In the genomic region with DNA sequence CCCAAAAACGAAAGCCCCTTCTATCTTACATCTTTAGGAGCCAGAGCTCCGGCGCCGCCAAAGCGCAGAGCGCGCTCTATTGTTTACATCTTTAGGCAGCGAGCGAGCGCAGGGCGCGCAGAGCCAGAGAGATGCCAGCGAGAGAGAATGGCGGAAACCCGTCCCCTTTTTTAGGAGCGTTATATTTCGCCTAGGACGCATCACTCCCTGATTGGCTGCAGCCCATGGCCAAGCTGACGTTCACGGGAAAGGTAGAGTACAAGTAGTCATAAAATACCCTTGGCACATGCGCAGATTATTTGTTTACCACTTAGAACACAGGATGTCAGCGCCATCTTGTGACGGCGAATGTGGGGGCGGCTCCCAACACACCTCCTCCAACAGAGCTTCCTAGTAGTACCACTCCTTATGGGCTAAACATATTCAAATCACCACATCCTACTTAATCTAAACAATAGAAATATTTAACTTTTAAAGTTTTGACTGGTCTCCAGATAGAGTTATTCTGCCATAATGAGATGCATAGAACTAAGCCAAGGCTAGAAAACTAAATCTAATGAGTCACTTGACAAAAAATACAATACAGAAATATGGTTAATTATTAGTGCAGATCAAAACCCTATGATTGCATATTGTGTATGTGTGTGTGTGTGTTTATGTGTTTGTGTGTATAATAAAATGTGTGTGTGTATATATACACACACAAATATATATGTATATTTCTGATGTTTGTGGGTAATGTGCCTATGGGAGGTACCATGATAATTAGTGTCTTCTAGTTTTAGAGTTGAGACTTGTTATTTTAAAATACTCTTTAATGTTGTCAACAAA, we compare ENCODE assay signal across 8 mouse cellular contexts.
DNase-seq lines count a peak whose midpoint lies in the region; ATAC-seq and TF ChIP-seq lines count a peak whose summit lies in the region.
"Not testable (repeated sequence)": the region's sequence is repeated elsewhere in the genome, so short reads cannot be mapped to it uniquely, and the experiment has no call there.

No protein-coding gene starts in this region.

- H3K4me1 ChIP-seq in forebrain, embryonic 12.5 days; heart, postnatal 0 days (ENCODE audit: control insufficient read depth, insufficient read depth); intestine, postnatal 0 days (replicated peaks; ENCODE audit: control insufficient read depth, insufficient read depth, low read length); liver, adult 2 months (ENCODE audit: control insufficient read depth, insufficient read depth, low read length); midbrain, embryonic 13.5 days (replicated peaks); stomach, embryonic 14.5 days (ENCODE audit: control insufficient read depth, insufficient read depth, low read length): not testable (repeated sequence)

- TF ChIP-seq EP300 in heart, postnatal 0 days (IDR thresholded peaks at IDR 0.05; ENCODE audit: low read depth): not testable (repeated sequence)

- DNase-seq in CD4-positive helper T cell, adult 2 months (ENCODE audit: low read depth, low spot score): peak; percentile 60
- DNase-seq in cerebellum, adult 9-10 months: peak; percentile 6
- peak; percentile 44 for DNase-seq in heart, postnatal 0 days (ENCODE audit: low spot score)
- peak; percentile 13 for DNase-seq in liver, adult 2 months (ENCODE audit: extremely low read depth, low read depth, low spot score)

- H3K9ac ChIP-seq in forebrain, embryonic 12.5 days; heart, postnatal 0 days (replicated peaks; ENCODE audit: low read depth, low read length); intestine, postnatal 0 days (ENCODE audit: low read depth, low read length); liver, adult 2 months (ENCODE audit: low read depth, low read length); midbrain, embryonic 13.5 days (replicated peaks); stomach, embryonic 14.5 days (replicated peaks; ENCODE audit: low read depth, low read length): not testable (repeated sequence)

- not testable (repeated sequence) for H3K4me3 ChIP-seq in forebrain, embryonic 12.5 days (replicated peaks); liver, adult 2 months (ENCODE audit: insufficient read depth, low read depth, low read length); midbrain, embryonic 13.5 days (replicated peaks)
- peak overlapping the region; percentile 32; the same call in 1 of the 2 replicates for H3K4me3 ChIP-seq in heart, postnatal 0 days (ENCODE audit: low read depth, low read length)
- H3K4me3 ChIP-seq in intestine, postnatal 0 days (ENCODE audit: low read depth, low read length): 0 out of 2 replicates have a peak overlapping the region, but pooled peaks have one; percentile 23
- H3K4me3 ChIP-seq in stomach, embryonic 14.5 days (ENCODE audit: low read depth, low read length): peak overlapping the region; percentile 18; the same call in 1 of the 2 replicates

- TF ChIP-seq CTCF in heart, postnatal 0 days (IDR thresholded peaks at IDR 0.05; ENCODE audit: low read depth); liver, adult 2 months (IDR thresholded peaks at IDR 0.05; ENCODE audit: low read depth, low read length): not testable (repeated sequence)
- peak; percentile 42 for TF ChIP-seq CTCF in intestine, postnatal 0 days (IDR thresholded peaks at IDR 0.05; ENCODE audit: low read depth)

- not testable (repeated sequence) for H3K27ac ChIP-seq in forebrain, embryonic 12.5 days; heart, postnatal 0 days (ENCODE audit: low read depth); intestine, postnatal 0 days (ENCODE audit: low read depth, low read length); liver, adult 2 months (replicated peaks; ENCODE audit: insufficient read depth, low read depth, low read length); midbrain, embryonic 13.5 days; stomach, embryonic 14.5 days (ENCODE audit: low read length)

- not testable (repeated sequence) for H3K36me3 ChIP-seq in forebrain, embryonic 12.5 days (replicated peaks); heart, postnatal 0 days (replicated peaks; ENCODE audit: control insufficient read depth, insufficient read depth, low read length); intestine, postnatal 0 days (ENCODE audit: control insufficient read depth, insufficient read depth); liver, adult 2 months (ENCODE audit: control insufficient read depth, insufficient read depth, low read length); midbrain, embryonic 13.5 days; stomach, embryonic 14.5 days (ENCODE audit: control insufficient read depth, insufficient read depth, low read length)

- H3K9me3 ChIP-seq in forebrain, embryonic 12.5 days; heart, postnatal 0 days (replicated peaks; ENCODE audit: control insufficient read depth, low read length); intestine, postnatal 0 days (ENCODE audit: control insufficient read depth); midbrain, embryonic 13.5 days; stomach, embryonic 14.5 days (ENCODE audit: control insufficient read depth, low read depth, low read length): not testable (repeated sequence)

- H3K4me2 ChIP-seq in forebrain, embryonic 12.5 days; intestine, postnatal 0 days (replicated peaks; ENCODE audit: low read depth); midbrain, embryonic 13.5 days (replicated peaks); stomach, embryonic 14.5 days (replicated peaks; ENCODE audit: low read depth, low read length): not testable (repeated sequence)
- H3K4me2 ChIP-seq in heart, postnatal 0 days (ENCODE audit: low read depth, low read length): peak overlapping the region; percentile 46; the same call in 1 of the 2 replicates

- ATAC-seq in forebrain, embryonic 12.5 days (ENCODE audit: low FRiP score): peak; percentile 90
- peak; percentile 33; the same call in 1 of the 2 replicates for ATAC-seq in heart, postnatal 0 days (ENCODE audit: insufficient read depth, low read depth)
- not testable (repeated sequence) for ATAC-seq in intestine, postnatal 0 days
- peak; percentile 93 for ATAC-seq in midbrain, embryonic 13.5 days
- peak; percentile 49; the same call in 1 of the 2 replicates for ATAC-seq in stomach, embryonic 14.5 days (ENCODE audit: insufficient number of reproducible peaks, insufficient read depth, low FRiP score, low read depth)

- not testable (repeated sequence) for H3K79me2 ChIP-seq in liver, adult 2 months (ENCODE audit: control insufficient read depth, insufficient read depth, low read length)

- 45% methylated on average over 25 of the region's 25 CpGs for WGBS in forebrain, embryonic 12.5 days
- WGBS in heart, postnatal 0 days: 45% methylated on average over 10 of the region's 25 CpGs
- 28% methylated on average over 9 of the region's 25 CpGs for WGBS in intestine, postnatal 0 days
- 36% methylated on average over 25 of the region's 25 CpGs for WGBS in liver, adult 2 months
- 41% methylated on average over 25 of the region's 25 CpGs for WGBS in midbrain, embryonic 13.5 days
- 33% methylated on average over 7 of the region's 25 CpGs for WGBS in stomach, embryonic 14.5 days

- H3K27me3 ChIP-seq in forebrain, embryonic 12.5 days; heart, postnatal 0 days (ENCODE audit: control insufficient read depth, insufficient read depth, low read length); intestine, postnatal 0 days (replicated peaks; ENCODE audit: control insufficient read depth, insufficient read depth, low read length); liver, adult 2 months (ENCODE audit: control insufficient read depth, insufficient read depth, low read length); midbrain, embryonic 13.5 days; stomach, embryonic 14.5 days (ENCODE audit: control insufficient read depth, insufficient read depth, low read length): not testable (repeated sequence)

- TF ChIP-seq POLR2A in liver, adult 2 months (IDR thresholded peaks at IDR 0.05; ENCODE audit: extremely low read depth, insufficient read depth, low read length): not testable (repeated sequence)

Comparison
In these comparisons a context has a peak if more than half of its experiments do, and no peak if none do; other contexts are left out.
1. DNase-seq: peak in every context shown above with its lines; median percentile 60 in CD4-positive helper T cell, adult 2 months; 44 in heart, postnatal 0 days; 13 in liver, adult 2 months; 6 in cerebellum, adult 9-10 months.